Mouse (Mus musculus) adipocyte (in vitro differentiated cells): ENCODE measurements around the gene Slc25a42.
A peak's percentile ranks its signal among the peaks of the same experiment; 100 is the strongest.
"Not testable (repeated sequence)": the region's sequence is repeated elsewhere in the genome, so short reads cannot be mapped to it uniquely, and the experiment has no call there.

Experiments used
- DNase-seq: peaks from one replicate; pipeline ENCODE4 v3.0.0-alpha.2; 2016; ENCODE audit warnings: low spot score

Slc25a42 gene

DNA sequence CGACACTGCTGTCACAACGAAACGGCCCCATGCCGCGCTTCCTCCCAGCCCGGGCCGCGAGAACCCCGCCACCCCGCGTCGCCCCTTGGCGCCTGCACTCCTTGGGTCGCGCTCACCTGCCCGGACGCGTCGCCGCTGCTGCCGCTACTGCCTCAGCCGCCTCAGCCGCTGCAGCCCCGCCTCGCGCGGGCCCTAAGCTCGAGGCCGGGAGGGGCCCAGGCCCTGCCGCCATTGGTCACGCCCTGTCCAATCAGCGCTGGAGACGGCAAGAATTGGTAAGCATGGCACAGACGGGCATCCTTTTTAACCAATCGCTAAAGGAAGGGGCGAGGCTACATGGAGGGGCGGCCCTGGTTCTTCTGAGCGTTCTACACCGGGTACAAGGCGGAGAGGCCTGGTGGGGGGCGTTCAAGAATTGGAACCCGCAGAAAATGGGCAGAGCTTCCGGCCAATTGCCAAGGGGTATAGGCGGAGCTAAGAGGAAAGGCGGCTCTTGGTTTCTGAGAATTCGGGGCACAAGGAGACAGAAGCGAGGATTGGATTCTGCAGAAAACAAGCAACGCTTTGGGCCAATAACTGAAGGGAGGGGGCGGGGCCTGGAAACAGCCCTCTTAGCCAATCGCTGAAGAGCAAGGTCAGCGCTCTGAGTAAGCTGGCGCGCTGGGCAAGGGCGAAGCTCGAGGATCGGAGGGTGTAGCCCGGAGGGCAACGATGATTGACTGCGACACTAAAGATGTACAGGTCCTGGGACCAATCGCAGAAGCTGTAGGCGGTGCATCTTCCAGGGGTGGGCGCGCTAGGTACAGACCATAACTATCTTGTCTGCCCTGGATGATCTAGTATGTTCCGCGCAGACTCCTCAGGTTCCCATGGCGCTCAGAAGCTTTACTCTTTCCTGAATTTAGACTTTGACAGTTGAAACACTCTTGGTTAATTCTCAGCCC is at the start of gene Slc25a42:
TSS of gene Slc25a42 (minus strand) at position 194 of the 944 bp plus-strand sequence.
- peak; percentile 100 for DNase-seq

DNA sequence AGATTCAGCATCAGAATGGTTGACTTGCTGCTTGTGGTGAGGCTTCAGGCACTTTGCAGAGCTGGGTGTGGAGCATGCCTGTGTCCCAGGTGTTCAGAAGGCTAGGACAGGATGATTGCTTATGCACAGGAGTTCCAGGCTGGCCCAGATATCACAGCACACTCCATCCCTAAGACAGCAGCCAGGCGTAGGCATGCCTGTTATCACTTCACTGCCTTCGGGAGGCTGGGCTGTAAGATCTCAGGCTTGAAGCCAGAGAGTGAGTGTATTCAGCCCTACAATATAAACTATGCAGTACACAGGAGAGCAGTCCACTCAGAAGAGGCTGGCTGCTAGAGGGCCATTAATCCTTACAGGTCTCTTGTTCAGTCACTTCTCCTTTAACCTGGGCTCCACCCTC is 46.9 kb upstream of the Slc25a42 start:
- DNase-seq = no peak

DNA sequence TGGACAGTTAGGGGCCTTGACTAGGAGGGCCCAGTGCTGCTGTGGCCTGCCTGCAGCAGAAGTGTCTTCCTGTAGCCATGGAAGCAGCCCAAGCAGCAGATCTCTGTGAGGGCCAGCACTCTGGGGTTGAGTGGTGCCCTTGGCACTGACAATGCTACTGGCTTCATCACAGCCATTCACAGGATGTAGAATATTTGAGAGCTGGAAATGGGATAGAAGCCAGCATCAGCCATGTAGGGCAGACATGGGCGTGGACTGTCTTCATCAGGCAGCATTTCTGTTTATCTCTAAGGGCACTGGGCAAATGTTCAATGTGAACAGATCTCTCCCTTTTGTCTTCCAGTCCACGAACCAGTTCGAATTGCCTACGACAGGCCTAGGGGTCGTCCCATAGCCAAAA is 46.5 kb upstream of the Slc25a42 start:
- DNase-seq = no peak

DNA sequence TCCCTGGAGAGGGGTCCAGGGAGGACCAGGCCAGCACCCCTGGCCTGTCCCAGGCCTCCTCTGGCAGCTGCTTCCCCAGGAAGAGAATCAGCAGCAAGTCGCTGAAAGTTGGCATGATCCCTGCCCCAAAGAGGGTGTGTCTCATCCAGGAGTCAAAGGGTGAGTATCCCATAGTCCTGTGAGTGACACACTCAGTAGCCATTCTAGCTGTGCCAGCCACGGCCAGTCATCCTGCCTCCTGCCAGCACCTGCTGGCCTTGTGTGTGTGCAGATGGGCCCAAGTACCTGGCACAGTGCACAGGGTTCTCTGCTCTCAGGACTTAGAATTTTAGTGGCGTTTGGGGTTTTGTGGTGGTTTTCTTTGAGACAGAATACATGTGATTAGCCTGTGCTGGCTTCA is 45.4 kb upstream of the Slc25a42 start:
- DNase-seq = no peak

DNA sequence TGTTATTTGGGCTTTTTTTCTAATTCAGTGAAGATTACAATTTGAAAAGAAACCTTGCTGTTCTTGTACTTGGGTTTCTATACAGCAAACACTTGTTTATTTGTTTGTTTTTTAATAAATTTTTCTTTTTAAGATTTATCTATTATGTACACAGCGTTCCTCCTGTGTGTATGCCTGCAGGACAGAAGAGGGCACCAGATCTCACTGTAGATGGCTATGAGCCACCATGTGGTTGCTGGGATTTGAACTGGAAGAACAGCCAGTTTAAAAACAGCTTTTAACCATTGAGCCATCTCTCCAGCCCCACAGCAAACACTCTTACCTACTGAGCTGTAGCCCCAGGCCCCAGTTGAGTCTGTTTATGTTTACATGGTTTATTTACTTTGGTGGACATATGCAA is 42.5 kb upstream of the Slc25a42 start:
- DNase-seq = no peak

DNA sequence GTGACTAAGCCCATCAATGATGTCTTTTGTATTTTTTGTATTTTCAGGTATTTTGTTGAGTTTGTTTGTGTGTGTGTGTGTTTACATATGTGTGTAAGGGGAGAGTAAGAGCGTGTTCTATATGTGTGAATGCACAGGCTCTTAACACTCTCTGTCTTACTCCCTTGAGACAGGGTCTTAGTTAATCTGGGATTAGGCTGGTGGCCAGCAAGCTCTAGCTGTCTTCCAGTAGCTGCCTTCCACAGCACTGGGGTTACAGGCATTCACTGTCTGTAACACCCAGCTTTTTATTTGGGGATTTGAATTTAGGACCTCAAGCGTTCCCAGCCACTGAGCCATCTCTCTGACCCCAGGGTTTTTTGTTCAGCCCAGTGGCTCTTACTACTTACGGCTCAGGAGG is 35.7 kb upstream of the Slc25a42 start:
- no peak for DNase-seq

DNA sequence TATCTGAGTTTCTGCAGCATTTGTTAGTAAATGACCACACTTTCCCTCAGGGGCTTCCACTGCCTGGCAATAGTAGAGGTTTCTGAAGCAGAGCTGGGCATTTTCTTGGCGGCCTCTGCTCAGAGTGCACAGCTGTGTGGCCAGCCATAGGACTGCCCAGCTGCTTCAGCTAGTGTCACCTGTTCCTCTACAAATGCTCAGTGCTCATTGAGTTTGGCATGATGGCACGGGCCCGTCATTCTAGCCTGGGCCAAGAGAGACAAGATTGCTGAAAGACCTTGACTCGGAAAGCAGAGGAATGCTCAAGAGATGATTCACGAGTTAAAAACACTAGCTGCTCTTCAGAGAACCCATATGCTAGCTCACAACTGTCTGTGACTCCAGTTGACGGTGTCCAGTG is 34.5 kb upstream of the Slc25a42 start:
- no peak for DNase-seq

DNA sequence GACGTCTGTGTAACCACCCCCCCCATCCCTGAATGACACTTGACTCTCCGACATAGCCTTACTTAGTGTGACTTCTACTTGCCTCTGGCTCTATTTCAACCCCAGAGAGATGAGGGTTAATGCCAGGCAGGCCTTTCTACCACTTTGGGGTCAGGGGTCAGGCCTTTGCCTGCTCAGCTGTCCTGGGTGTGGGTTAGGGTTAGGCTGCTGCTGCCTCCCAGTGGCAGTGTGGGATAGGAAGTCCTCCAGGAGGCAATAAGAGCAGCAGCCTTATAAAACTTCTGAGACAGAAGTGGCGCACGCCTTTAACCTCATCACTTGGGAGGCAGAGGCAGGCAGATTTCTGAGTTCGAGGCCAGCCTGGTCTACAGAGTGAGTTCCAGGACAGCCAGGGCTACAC is 28.5 kb upstream of the Slc25a42 start:
- peak; percentile 83 for DNase-seq

DNA sequence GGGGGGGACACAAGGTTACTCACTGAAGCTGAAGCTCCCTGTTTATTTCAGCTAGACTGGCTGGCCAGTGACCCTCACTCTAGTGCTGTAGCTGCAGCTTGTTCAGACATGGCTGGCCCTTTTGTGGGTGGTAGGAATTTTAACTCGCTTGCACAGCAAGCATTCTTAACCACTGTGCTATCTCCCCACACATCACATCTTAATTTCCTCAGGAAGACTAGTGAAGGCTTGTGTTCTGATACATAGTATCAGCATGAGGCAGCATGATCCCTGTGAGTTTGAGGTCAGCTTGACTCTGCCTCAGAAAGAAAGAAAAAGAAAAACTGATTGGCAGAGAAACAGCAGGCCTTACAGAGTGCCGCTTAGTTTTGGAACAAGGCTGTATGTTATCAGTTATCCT is 25.7 kb upstream of the Slc25a42 start:
- DNase-seq = no peak

DNA sequence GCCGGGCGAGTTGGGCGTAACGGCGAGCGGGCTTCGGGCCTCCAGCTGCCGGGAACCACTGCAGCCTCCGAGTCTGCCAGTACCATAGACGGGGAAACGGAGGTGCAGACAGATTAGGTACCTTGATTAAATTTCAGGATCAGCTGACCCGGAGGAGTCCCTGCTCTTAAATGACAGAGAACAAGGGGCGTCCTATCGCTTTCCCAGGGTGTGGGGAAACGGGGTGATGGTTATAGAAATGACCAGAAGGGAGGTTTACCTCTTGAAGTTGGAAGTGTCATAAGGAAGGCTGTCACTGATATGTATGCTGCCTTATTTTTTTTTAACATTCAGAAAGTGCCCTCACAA is 22.6 kb upstream of the Slc25a42 start:
- DNase-seq = no peak

DNA sequence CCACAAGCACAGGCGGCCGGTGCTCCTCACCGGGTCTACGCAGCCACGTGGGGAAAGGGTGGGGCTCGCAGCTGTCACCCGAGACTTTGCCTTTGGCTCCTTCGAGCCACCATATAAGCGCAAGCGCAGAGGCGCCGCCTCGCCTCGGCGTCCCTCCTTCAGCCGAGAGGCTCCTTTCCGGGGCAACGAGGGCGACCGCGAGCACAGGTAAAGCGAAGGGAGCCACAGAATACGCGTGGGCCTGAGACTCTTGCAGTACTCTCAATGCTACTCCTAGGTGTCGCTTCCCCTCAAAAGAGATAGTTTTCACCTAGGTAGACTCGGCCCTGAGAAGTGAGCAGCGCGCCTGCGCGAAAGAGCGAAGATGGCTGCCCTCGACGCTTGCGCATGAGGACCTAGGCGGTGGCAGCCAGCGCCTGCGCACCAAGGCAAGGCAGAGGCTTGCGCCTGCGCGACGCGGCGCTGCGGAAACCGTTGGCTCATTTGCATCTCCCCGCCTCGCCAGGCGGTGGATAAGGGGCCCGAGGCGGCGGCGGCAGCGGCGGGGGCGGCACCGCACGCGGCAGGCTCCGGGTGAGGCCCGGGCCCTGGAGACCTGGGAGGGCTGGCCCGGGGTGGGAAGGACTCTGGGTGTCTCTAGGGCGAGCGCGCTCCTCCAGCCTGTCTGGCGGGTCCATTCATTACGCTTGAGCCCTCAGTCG is 22.1 kb upstream of the Slc25a42 start, which contains the start of the genes Sugp2 and Armc6:
TSS of gene Sugp2 (plus strand) at position 147 of the 701 bp plus-strand sequence.
TSS of gene Armc6 (minus strand) at position 387 of the 701 bp plus-strand sequence.
- DNase-seq = peak; percentile 99

DNA sequence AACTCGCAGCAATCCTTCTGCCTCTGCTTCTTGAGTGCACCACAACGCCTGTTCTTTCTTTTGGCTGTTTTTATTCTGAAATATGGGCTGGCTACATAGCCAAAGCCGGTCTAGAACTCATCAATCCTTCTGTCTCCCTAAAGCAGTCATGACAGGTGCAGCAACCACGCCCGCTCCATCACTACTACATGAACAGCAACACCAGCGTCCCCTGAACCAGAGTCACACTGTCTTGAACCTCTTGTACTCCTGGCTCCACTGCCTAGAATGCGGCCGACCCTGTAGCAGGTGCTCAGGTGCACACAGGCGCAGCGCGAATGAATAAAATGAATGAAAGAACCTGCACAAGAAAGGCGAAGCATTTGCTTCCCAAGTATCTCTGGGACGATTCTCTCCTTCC is 21.5 kb upstream of the Slc25a42 start:
- no peak for DNase-seq

DNA sequence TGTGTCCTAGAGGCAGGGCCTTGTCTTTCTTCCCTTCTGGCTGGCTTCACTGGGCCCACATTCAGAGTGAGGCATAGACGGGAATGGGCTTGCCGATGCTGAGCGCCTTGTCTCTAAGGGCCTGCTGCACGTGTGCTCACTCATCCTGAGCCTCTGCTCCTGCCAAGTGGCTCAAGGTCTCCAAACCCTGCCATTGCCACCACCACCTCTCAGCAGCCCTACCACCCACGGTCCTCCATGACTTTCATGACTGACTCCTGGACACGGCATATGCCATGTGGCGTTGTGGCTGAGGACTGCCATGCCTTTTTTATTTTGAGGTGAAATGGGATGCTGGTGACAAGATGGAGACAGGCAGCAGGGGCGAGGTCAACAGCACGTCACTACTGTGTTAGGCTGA is 18.7 kb upstream of the Slc25a42 start:
- DNase-seq = no peak

DNA sequence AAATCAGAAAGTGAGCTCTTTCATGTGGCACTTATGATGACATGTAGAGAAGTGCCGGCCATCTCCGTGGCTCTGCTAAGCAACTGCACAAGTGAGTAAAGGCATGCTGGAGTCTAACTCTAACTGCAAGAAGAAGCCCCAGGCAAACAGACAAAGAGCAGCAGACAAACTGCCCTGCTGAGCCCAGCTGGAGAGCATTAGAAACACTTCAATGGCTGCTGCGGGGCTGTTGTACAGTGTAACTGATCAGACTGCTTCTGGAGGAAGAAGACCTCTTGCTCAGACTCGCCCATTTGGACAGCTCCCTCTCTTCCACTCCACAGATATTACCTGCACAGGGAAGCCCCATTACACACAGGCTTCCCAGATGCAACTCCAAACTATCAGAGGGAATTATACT is 15.9 kb upstream of the Slc25a42 start:
- DNase-seq = no peak

DNA sequence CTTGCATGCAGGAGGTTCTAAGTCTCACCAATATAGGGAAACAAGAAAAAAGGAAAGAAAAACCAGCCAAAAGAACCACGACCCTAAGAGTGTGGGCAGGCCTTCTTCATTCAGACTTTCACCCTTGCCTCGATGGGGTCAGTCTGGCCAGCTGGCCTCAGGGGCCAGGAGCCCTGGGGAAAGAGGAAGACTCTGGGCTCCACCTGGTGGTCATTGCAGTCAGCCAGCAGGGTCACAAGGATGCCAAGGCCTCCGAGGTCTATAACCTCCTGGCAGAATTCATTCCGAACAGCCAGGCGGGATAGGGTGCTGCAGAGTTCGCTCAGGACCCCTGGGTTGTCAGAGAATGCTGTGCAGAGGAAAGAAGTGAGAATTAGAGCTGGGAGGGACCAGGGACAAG is 11.2 kb upstream of the Slc25a42 start:
- peak; percentile 82 for DNase-seq

DNA sequence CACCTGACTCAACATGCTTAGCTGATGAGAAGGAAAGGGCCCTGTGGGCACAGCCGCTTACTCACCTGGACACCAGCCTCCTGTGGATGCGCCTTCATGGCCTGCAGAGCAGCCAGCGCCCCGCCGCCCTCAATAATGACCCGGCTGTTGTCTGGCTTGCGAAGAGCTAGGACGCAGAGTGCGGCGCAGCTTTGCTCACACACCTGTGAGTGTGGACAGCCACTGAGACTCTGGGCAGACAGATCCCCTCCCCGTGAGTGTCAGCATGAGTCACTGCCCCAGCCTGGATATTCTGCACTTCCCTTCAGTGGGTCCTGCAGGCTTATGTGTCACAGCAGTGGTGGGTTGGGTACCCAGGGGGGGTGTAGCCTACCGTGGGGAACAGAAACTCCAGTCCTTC is 9.9 kb upstream of the Slc25a42 start:
- no peak for DNase-seq

DNA sequence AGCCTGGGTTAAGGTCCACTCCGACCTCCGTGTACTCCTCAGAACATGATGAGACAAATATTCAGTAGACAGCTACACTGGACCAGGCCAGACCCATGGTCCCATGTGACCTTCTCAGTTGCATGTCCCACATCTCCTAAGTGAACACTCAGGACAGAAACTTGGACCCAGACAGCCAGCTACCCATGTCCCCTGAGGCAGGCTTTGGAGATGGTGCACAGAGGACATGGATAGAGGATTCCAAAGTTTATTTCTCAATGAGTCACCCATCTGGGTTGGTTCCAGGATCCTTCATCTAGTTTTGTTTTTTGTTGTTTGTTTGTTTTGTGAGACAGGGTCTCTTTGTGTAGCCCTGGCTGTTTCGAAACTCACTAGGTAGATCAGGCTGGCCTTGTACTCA is 8.8 kb upstream of the Slc25a42 start:
- DNase-seq = peak; percentile 78

DNA sequence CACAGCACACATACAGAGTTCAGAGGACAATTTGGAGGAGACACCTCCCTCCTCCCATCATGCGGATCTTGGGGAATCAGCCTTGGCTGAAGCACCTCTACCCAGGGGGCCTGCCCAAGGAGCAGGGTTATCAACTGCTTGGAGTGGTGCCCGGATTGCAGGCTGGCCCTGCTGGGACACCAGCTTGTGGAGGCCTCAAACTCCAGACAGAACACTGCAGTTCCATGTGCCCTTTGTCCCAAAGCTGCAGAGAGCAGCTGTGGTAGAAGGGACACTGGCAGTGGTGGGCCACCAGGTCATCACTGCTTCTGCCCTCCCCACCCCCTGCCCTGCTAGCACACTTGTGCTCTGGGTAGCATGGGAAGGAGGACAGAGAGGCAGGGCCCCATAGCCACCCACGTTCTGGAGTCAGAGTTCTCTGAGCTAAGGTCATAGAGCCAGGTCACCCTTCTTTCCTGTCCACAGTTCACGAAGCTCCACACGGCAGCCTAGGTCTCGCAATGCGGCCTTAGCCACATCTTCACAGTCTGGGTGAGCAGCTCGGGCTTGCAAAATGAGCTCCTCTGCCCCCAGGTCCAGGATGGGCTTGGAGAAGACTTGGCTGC is 8.2 kb upstream of the Slc25a42 start:
- DNase-seq = peak; percentile 79

DNA sequence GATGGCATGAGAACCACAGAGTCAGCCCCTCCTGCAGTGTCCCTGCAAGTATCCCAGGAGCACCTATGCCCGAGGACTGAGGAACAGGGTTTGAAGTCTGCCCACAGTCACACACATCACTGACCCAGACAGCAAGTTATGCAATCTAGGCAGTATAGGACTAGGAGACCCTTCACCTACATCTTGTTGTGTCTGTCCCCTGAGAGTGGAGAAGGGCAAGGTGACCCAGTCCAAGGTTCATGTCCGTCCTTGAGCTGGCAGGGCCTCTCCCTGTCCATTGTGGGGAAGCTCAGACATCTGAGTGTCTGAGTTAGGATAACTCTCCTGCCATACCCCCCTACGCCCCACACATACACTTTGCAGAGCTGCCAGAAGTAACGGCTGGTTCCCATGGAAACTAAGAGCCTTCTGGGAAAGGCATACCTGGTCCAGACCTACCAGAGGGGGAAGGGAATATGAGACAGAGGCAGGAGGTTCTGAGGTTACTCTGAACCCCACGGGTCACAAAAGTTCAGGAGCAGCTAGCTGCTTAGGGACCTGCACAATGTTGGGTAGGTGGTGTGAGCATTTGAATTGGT is 7.1 kb upstream of the Slc25a42 start:
- no peak for DNase-seq

DNA sequence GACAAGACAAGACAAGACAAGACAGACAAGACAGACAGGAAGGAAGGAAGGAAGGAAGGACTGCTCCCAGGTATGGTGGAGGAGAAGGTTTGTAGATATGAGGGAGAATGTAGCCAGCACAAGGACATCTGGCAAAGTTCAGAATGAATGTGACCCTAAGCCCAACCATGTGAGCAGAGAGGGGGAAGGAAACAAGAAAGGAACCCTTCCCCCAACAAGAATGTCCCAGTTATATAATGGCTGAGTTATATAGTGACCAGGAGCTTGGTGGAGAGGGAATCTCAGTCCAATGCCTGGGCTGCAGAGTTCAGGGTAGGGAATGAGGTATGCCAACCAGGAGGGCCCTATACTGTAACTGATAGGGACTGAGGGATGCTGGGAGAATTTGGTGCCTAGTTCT is 5.3 kb upstream of the Slc25a42 start:
- peak; percentile 48 for DNase-seq

DNA sequence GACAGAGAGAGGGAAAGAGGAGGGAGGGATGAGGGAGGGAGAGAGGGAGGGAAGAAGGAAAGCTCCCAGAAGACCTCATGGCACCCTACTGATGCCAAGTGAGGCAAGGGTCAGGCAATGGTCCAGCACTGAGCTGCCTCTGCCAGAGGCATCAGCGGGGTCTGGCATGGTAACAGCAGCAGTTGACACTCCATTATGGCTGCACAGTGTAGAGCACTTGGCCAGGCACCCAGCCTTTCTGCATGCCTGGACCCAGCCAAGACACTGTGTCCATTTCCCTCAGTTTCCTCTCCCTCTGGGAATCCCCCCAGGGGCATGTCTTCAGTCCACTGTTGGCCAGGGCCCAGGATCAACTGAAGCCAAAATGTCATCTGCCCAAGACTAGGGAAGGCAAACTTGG is 4.5 kb upstream of the Slc25a42 start:
- DNase-seq = peak; percentile 97

DNA sequence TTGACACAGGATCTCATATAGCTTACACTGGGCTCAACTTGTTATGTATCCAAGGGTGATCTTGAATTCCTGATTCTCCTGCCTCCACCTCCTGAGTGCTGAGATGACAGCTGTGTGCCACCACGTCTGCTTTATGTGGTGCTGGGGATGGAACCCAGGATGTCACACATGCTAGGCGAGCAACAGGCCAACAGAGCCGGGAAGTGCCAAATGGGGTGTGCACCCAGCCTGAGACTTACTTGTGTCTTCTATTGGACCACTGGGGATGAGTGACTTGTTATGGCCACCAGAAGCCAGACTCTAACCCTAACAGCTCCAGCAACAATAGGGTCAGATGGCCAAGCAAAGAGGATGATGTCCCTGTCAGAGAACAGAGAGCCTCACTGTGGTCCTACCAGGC is 4.1 kb upstream of the Slc25a42 start:
- DNase-seq = not testable (repeated sequence)

DNA sequence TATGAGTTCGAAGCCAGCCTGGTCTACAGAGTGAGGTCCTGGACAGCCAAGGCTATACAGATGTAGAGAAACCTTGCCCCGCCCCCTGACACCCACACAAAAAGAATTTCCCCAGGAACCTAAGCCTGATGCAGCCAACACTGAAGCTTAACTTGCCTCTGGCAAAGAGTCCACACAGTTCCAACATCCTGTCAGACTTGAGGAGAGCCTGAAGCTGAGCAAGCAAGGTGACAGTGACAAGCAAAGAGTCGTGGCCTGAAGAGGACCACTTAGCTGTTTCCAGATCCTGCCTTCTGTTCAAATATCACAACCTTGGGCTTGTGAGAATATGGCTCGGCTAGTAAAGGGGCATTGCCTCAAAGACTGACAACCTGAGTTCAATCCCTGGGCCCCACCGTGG is 3.0 kb upstream of the Slc25a42 start:
- peak; percentile 33 for DNase-seq
